Mouse (Mus musculus) bone marrow, adult 2 months (tissue): Measurements from ENCODE around the gene Fkbpl.

Source experiments
- CTCF ChIP-seq: fragments of 200-500 bp; IDR thresholded peaks from 2 replicates; pipeline ENCODE4 v1.5.1; 2011; ENCODE audit warnings: low read length, control low read depth; ENCODE audit not compliant: control insufficient read depth, insufficient read depth
- POLR2A ChIP-seq: fragments of 200-500 bp; IDR thresholded peaks from 2 replicates; pipeline ENCODE4 v1.6.1; 2011; ENCODE audit warnings: low read depth, mild to moderate bottlenecking, control low read depth, low read length, borderline replicate concordance; ENCODE audit not compliant: control insufficient read depth

- TF ChIP-seq POLR2A (peak; percentile 90; the same call in 1 of the 2 replicates), CTCF (no peak)
Observed at GRCm38 (mm10) chr17:34605609-34606008, 39.0 kb upstream of the Fkbpl start.
